Mouse (Mus musculus) heart, embryonic 13.5 days (tissue): ENCODE measurements around the gene Cd247. TPM values are rescaled to one million over a fixed set of nuclear protein-coding genes. Genes with fewer than 3 reads are reported as not detected.

Experiments
- ATAC-seq: fragments of 200-750 bp; cut with Nextera tagmentation; 2 replicates; pipeline ENCODE4 v1.8.0; 2017; ENCODE audit warnings: moderate TSS enrichment; ENCODE audit not compliant: insufficient number of reproducible peaks, low FRiP score, low TSS enrichment; ENCODE audit errors: extremely low read depth
- H3K27ac ChIP-seq: fragments of 300-500 bp; sonication (generic); replicated peaks from 2 replicates; pipeline ENCODE4 v1.5.1; 2015; ENCODE audit warnings: moderate library complexity, mild to moderate bottlenecking, inconsistent platforms
- H3K27me3 ChIP-seq: fragments of 300-500 bp; sonication (generic); replicated peaks from 2 replicates; pipeline ENCODE4 v1.6.1; 2015; ENCODE audit warnings: mild to moderate bottlenecking, inconsistent platforms
- H3K36me3 ChIP-seq: fragments of 300-500 bp; sonication (generic); 2 replicates; pipeline ENCODE4 v1.6.1; 2015; ENCODE audit warnings: mild to moderate bottlenecking, inconsistent platforms
- H3K4me1 ChIP-seq: fragments of 300-500 bp; sonication (generic); 2 replicates; pipeline ENCODE4 v1.6.1; 2015; ENCODE audit warnings: inconsistent platforms
- H3K4me2 ChIP-seq: fragments of 300-500 bp; sonication (generic); 2 replicates; pipeline ENCODE4 v1.6.1; 2015; ENCODE audit warnings: inconsistent platforms, mild to moderate bottlenecking, moderate library complexity
- H3K4me3 ChIP-seq: fragments of 300-500 bp; sonication (generic); 2 replicates; pipeline ENCODE4 v1.5.1; 2015; ENCODE audit warnings: moderate library complexity, mild to moderate bottlenecking, inconsistent platforms
- H3K9ac ChIP-seq: fragments of 300-500 bp; sonication (generic); 2 replicates; pipeline ENCODE4 v1.6.1; 2015; ENCODE audit warnings: inconsistent platforms, mild to moderate bottlenecking, moderate library complexity
- H3K9me3 ChIP-seq: fragments of 300-500 bp; sonication (generic); 2 replicates; pipeline ENCODE4 v1.6.1; 2016; ENCODE audit warnings: inconsistent platforms
- WGBS: fragments of 180-500 bp; shearing (Covaris S2); methylation state at CpG from one replicate; pipeline ENCODE4 v1.1.7; 2015; ENCODE audit warnings: mixed read lengths; 5-methylcytosine and 5-hydroxymethylcytosine counted together
- polyA plus RNA-seq: library from polyadenylated mRNA; unstranded; fragments of >200 nt; fragmentation: Nextera tagmentation; extraction: Ambion mirVana; gene quantifications from 2 replicates; pipeline ENCODE4 v1.2.1, GENCODE M21; 2015

The Cd247 gene
- polyA plus RNA-seq, 1 experiment from 2014 or later, result 0.55 TPM

GRCm38 (mm10) chr1:165804133-165804532 lies 15.7 kb downstream of the Cd247 start:
- Histone ChIP-seq H3K4me3 (no peak overlapping the region), H3K36me3 (no peaks in the 10 kb centered on the region), H3K4me2 (no peak overlapping the region), H3K27me3 (peaks cover 7% of the 10 kb centered on the region), H3K9me3 (no peaks in the 10 kb centered on the region), H3K27ac (no peak overlapping the region), H3K9ac (no peak overlapping the region), H3K4me1 (no peaks in the 10 kb centered on the region)
- no peak for ATAC-seq
- 80% methylated on average over 4 of the region's 4 CpGs for WGBS

GRCm38 (mm10) chr1:165810633-165811032 lies 22.2 kb downstream of the Cd247 start:
- Histone ChIP-seq H3K4me2 (no peak overlapping the region), H3K9me3 (no peaks in the 10 kb centered on the region), H3K27me3 (peaks cover 30% of the 10 kb centered on the region), H3K9ac (no peak overlapping the region), H3K4me3 (no peak overlapping the region), H3K36me3 (no peaks in the 10 kb centered on the region), H3K27ac (no peak overlapping the region), H3K4me1 (peaks cover 16% of the 10 kb centered on the region)
- WGBS, result 65% methylated on average over 2 of the region's 2 CpGs
- ATAC-seq, result no peak

GRCm38 (mm10) chr1:165811170-165811569 lies 22.7 kb downstream of the Cd247 start:
- H3K9ac ChIP-seq, result no peak overlapping the region
- no peak overlapping the region for H3K4me3 ChIP-seq
- H3K4me1 ChIP-seq, result peaks cover 16% of the 10 kb centered on the region
- no peaks in the 10 kb centered on the region for H3K9me3 ChIP-seq
- H3K36me3 ChIP-seq, result no peaks in the 10 kb centered on the region
- H3K4me2 ChIP-seq, result no peak overlapping the region
- ATAC-seq, result no peak
- 65% methylated on average over 5 of the region's 5 CpGs for WGBS
- H3K27ac ChIP-seq, result no peak overlapping the region
- peaks cover 32% of the 10 kb centered on the region for H3K27me3 ChIP-seq

GRCm38 (mm10) chr1:165812775-165813174 lies 24.3 kb downstream of the Cd247 start:
- Histone ChIP-seq H3K4me1 (peaks cover 26% of the 10 kb centered on the region), H3K9me3 (no peaks in the 10 kb centered on the region), H3K27me3 (peaks cover 41% of the 10 kb centered on the region), H3K27ac (no peak overlapping the region), H3K9ac (no peak overlapping the region), H3K4me3 (no peak overlapping the region), H3K36me3 (no peaks in the 10 kb centered on the region), H3K4me2 (no peak overlapping the region)
- ATAC-seq, result no peak
- WGBS, result 74% methylated on average over 3 of the region's 3 CpGs

GRCm38 (mm10) chr1:165814116-165814515 lies 25.6 kb downstream of the Cd247 start:
- Histone ChIP-seq H3K27me3 (peaks cover 42% of the 10 kb centered on the region), H3K4me1 (peaks cover 40% of the 10 kb centered on the region), H3K27ac (0 out of 2 replicates have a peak overlapping the region, but pooled peaks have one; percentile 29), H3K9ac (0 out of 2 replicates have a peak overlapping the region, but pooled peaks have one; percentile 28), H3K4me3 (no peak overlapping the region), H3K9me3 (no peaks in the 10 kb centered on the region), H3K4me2 (peak overlapping the region; percentile 49), H3K36me3 (no peaks in the 10 kb centered on the region)
- WGBS, result 38% methylated on average over 7 of the region's 7 CpGs
- no peak for ATAC-seq

- no peak for ATAC-seq
- Histone ChIP-seq H3K4me1 (peaks cover 45% of the 10 kb centered on the region), H3K9me3 (no peaks in the 10 kb centered on the region), H3K27ac (no peak overlapping the region), H3K4me3 (no peak overlapping the region), H3K9ac (0 out of 2 replicates have a peak overlapping the region, but pooled peaks have one; percentile 28), H3K27me3 (peaks cover 42% of the 10 kb centered on the region), H3K36me3 (no peaks in the 10 kb centered on the region), H3K4me2 (peak overlapping the region; percentile 49)
- 50% methylated on average over 14 of the region's 14 CpGs for WGBS
Observed at GRCm38 (mm10) chr1:165814521-165815278, 26.2 kb downstream of the Cd247 start.

- Histone ChIP-seq H3K27me3 (peaks cover 46% of the 10 kb centered on the region), H3K4me1 (peaks cover 45% of the 10 kb centered on the region), H3K9ac (no peak overlapping the region), H3K4me3 (no peak overlapping the region), H3K27ac (no peak overlapping the region), H3K9me3 (no peaks in the 10 kb centered on the region), H3K4me2 (no peak overlapping the region), H3K36me3 (no peaks in the 10 kb centered on the region)
- ATAC-seq, result no peak
- WGBS, result 79% methylated on average over 9 of the region's 9 CpGs
Observed at GRCm38 (mm10) chr1:165816391-165816790, 27.9 kb downstream of the Cd247 start.

- H3K27me3 ChIP-seq, result peaks cover 41% of the 10 kb centered on the region
- no peak overlapping the region for H3K4me3 ChIP-seq
- no peak for ATAC-seq
- no peaks in the 10 kb centered on the region for H3K9me3 ChIP-seq
- no peak overlapping the region for H3K4me2 ChIP-seq
- peaks cover 45% of the 10 kb centered on the region for H3K4me1 ChIP-seq
- no peaks in the 10 kb centered on the region for H3K36me3 ChIP-seq
- no peak overlapping the region for H3K9ac ChIP-seq
- no peak overlapping the region for H3K27ac ChIP-seq
- 54% methylated on average over 9 of the region's 9 CpGs for WGBS
Observed at GRCm38 (mm10) chr1:165817264-165817663, 28.8 kb downstream of the Cd247 start.

- H3K4me2 ChIP-seq, result peak overlapping the region; percentile 36
Observed at GRCm38 (mm10) chr1:165818145-165818860, 29.8 kb downstream of the Cd247 start.

GRCm38 (mm10) chr1:165819147-165819546 lies 30.7 kb downstream of the Cd247 start:
- 74% methylated on average over 4 of the region's 4 CpGs for WGBS
- no peak overlapping the region for H3K9ac ChIP-seq
- H3K36me3 ChIP-seq, result no peaks in the 10 kb centered on the region
- no peak overlapping the region for H3K4me2 ChIP-seq
- H3K27me3 ChIP-seq, result peaks cover 32% of the 10 kb centered on the region
- no peak for ATAC-seq
- no peak overlapping the region for H3K4me3 ChIP-seq
- H3K27ac ChIP-seq, result no peak overlapping the region
- H3K4me1 ChIP-seq, result peaks cover 40% of the 10 kb centered on the region
- no peaks in the 10 kb centered on the region for H3K9me3 ChIP-seq

More at GRCm38 (mm10) chr1:165818145-165818860, 29.8 kb downstream of the Cd247 start:
- Histone ChIP-seq H3K4me3 (no peak overlapping the region), H3K9me3 (no peaks in the 10 kb centered on the region), H3K9ac (no peak overlapping the region), H3K4me1 (peaks cover 45% of the 10 kb centered on the region), H3K27me3 (peaks cover 36% of the 10 kb centered on the region), H3K27ac (no peak overlapping the region), H3K36me3 (no peaks in the 10 kb centered on the region)
- ATAC-seq, result no peak
- WGBS, result 25% methylated on average over 8 of the region's 8 CpGs

GRCm38 (mm10) chr1:165822031-165822430 lies 33.5 kb downstream of the Cd247 start:
- H3K4me3 ChIP-seq, result no peak overlapping the region
- H3K4me2 ChIP-seq, result no peak overlapping the region
- no peak for ATAC-seq
- peaks cover 27% of the 10 kb centered on the region for H3K4me1 ChIP-seq
- H3K27me3 ChIP-seq, result peaks cover 14% of the 10 kb centered on the region
- no peak overlapping the region for H3K9ac ChIP-seq
- WGBS, result 77% methylated on average over 2 of the region's 2 CpGs
- H3K9me3 ChIP-seq, result no peaks in the 10 kb centered on the region
- no peaks in the 10 kb centered on the region for H3K36me3 ChIP-seq
- no peak overlapping the region for H3K27ac ChIP-seq
